Mouse (Mus musculus) naive thymus-derived CD4-positive, alpha-beta T cell, adult 2 months (primary cell): ENCODE results near the gene Atg4d.
"Not testable (repeated sequence)": the region's sequence is repeated elsewhere in the genome, so short reads cannot be mapped to it uniquely, and the experiment has no call there.

Experiments
- DNase-seq: peaks from one replicate; pipeline ENCODE4 v3.0.0-alpha.2; 2011; ENCODE audit warnings: low read depth

The Atg4d gene

GRCm38 (mm10) chr9:21314367-21315140, 49.5 kb downstream of the Atg4d start:
- DNase-seq, result no peak

DNA sequence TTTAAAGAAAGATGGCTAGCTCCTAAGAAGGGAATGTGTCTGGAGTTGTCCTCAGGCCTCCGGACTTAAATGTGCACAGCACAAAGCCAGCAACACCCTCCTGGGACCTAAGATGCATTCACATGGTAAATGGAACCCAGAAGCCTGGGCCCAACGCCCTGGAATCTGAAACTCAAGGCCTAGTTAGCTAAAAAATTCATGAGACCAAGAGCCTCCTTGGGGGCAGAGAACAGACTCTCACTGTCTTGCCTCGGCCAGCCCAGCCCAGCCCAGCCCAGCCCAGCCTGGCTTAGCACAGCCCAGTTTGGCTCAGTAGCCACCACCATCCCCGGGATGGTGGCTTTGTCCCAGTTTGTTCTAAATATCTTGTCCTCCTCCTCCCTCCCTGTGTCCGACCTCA, 50.3 kb downstream of the Atg4d start:
- DNase-seq, result no peak

GRCm38 (mm10) chr9:21316696-21317095, 51.6 kb downstream of the Atg4d start:
- peak; percentile 75 for DNase-seq

GRCm38 (mm10) chr9:21318792-21319191, 53.7 kb downstream of the Atg4d start:
- no peak for DNase-seq

- DNase-seq, result no peak
Measured at GRCm38 (mm10) chr9:21319503-21319902, 54.4 kb downstream of the Atg4d start.

- no peak for DNase-seq
Measured at GRCm38 (mm10) chr9:21320280-21320618, 55.2 kb downstream of the Atg4d start.

DNA sequence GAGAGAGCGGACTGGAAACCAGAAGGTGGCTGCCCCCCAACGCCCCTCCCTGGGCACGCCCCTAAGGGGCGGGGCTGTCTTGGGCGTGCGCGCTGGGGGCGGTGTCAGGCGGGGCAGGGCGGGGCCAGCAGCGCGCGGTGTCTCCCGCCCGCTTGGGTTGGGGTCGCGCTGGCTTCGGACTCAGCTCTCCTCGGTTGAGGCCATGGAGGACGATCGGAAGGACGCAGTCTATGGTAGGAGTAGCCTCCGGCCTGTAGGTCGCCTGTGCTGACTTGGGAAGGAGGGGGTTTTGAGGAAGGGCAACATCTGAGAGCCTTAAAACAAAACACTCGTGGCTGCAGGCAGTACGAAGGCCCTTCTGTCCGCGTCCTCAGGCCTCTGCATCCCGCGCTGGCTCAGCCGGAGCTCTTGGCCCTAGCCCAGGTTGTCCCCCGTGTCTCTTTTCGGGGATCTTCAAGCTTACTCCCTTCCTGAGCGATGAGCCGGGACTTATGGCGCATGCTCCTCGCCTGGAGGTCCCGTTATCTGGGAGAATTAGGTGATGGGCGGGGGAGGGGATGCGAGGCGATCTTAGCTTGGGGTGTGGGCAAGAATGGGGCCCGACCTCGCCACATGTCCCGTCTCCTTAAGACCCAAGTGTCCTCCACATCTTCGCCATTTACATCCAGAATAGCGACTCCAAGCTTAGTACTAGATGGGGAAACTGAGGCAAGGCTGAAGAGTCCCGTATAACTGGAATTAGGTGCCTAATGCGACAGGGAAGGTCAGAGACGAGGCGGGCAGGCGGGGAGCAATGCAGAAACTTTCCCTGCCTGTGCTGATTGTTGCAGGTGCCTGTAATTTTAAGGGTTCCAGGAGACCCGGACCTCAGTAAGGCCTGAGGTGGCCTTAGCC, 55.8 kb downstream of the Atg4d start, which contains the start of gene Slc44a2:
TSS of gene Slc44a2 (plus strand) at position 80 of the 894 bp plus-strand sequence.
- peak; percentile 86 for DNase-seq

DNA sequence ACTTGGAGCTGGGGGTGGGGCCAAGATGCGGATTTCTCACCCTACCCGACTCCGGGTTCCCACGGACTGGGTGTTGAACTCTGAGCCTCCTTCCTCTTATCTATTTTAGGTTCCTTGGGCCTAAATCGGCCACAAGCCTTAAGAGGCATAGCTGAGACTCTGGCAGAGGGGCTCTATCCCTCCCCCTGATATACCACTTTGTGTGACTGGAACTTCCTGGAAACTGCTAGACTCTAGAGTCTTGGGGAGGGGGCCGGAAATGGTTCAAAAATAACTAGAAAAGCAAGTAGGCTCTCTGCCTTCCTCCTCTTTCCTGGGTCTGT, 56.4 kb downstream of the Atg4d start:
- peak; percentile 79 for DNase-seq

DNA sequence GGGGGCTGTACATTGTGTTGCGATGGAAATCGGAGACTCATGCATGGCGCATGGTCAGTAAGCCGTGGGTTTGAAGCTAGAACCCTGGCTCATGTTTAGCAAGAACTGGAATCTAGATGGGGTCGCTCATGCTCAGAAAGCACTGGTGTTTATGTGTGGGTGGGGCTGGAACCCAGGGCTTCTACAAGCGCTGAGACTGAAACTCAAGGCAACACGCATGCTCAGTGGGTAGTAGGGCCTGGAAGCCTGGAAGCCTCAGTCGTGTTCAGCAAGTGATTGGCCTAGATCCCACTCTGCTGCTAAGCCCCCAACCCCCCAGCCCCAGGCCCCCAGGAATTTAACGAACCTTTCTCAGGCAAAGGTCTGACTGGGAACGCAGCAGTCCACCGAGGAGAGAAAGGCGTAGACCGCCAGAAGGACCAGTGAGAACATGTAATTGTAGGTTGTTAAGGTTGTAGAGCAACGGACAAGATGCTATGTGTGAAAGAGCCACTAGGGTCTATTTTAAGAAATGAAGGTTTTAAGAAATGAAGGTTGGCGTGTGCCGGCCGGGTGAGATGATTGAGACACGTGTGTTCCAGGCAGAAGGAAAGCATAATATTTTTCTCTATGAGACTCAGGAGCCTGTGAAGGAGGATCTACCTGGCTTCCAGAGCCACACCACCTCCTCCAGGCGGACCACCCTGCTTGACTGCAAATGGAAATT, 57.3 kb downstream of the Atg4d start:
- peak; percentile 72 for DNase-seq

DNA sequence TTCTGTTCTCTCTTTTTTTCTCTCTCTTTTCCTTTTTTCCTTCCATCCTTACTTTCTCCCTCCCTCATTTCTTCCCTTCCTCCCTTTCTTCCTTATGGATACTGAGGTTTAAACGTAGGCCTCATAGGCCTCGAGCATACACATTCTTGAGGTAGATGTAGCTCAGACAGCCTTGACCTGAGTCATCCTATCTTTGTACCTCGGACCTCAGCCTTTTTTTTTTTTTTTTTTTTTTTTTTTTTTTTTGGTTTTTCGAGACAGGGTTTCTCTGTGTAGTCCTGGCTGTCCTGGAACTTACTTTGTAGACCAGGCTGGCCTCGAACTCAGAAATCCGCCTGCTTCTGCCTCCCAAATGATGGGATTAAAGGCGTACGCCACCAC, 57.8 kb downstream of the Atg4d start:
- DNase-seq, result not testable (repeated sequence)

DNA sequence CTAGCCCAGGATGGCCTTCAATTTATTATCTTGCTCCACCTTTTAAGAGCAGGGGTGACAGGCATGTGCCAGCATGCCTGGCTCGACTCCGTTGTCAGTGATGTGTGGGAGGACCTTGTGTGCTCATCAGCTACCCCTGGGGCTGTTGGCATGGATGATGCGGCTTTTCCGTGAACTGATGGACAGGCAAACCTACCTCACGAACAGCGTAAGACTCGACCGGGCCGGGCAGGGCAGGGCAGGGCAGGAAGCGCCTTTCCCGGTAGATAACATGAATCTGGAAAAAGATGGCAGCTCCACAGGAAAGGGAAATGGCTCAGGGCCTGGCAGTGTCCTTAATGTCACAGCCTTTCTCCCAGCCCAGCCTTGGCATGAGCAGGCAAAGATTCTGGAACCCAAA, 59.2 kb downstream of the Atg4d start:
- DNase-seq, result no peak
